Mouse (Mus musculus): Measurements from ENCODE around the gene Zfp94.
A peak's percentile ranks its signal among the peaks of the same experiment; 100 is the strongest.
"Not testable (repeated sequence)": the region's sequence is repeated elsewhere in the genome, so short reads cannot be mapped to it uniquely, and the experiment has no call there.

Gene Zfp94

DNA sequence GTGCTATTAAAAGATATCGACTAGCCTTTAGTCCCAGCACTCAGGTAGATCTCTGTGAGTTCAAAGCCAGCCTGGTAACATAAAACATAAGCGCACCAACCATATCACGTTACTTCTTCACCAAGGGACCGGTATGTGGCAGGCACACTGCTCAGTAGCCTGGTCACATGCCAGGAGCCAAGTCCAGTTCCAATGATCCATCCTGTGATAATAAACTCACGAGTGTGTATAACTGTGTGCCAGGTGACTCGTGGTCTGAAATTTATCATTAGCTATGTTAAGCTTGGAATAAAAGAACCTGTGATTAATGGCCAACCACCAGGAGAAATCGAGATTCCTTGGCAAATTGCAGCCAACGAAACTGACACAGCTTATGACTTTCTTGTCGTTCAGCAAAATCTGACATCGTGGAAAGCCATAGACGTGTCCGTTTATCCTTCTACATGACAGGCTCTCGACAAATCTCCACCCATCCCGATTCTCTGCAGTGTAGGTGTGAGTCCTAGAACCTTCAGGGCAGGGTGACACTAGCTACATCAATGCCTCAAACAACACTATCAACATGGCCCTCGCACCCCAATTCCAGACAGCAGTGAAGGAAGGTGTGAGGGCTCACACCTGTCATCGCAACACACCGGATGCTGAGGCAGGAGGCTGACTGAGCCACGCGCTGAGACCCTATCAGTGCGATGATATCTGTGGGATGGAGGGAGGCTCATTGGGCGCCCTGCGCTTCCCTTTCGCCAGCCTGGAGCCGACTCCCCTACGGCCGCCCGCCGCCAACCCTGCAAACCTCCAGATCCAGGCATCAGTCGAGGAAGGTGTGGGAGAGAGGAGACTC is 520 bp downstream of the Zfp94 start:
- DNase-seq: no peak

DNA sequence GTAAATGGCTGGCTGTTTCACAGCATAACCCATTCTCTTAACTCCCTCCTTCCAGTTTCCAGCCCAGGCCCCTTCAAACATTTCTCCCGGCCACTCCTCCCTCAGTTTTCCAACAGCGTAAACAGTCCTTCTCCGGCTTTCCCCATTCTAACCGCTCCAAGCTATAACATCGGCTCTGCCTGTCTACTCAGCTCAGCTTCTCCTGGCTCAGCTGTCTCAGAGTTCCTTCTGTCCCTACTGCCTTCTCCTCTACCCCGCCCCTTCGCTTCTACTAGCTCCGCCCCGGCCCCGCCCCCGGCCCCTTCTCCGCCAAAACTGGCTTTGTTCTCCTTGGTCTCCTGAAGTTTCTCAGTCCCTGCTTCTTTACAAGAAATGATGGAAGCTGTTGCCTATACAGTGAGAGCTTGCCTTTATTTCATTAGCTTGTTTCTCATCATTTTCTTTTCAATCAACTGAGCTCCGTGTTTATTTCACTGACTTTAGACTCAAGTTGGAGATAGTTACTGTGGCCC is 15.6 kb downstream of the Zfp94 start, which contains the start of gene Zfp61:
Gene Zfp61 (minus strand): TSS at position 462 of the 512 bp plus-strand sequence.
- DNase-seq: peak; percentile 89

DNA sequence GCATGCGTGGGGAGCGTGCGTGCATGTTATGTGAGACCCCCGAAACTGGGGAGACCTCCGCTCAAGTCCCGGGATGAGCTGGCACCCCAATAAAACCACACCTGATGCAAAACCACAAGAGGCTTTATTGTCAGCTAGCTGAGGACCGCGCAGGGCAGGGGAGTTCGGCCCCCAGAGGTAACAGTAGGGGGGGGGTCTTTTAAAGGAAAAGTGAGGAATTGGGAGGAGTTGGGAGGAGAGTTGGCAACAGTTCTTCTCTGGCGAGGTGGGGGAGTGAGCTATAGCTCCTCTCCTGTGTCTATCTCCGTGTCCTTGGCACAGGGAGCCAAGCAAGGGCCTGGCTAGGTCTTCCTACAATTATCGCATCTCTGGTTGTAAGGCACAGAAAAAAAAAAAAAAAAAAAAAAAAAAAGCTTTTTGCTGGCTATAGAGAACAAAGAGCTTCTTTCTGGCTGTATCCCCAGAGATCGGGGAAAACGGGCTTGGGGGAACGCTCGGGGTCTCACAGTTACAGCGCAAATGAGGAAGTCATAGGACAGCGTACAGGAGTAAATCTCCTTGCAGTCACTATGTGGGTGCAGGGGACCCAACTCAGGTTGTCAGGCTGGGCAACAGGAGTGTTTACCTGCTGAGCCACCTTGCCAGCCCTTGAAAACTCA is 16.5 kb downstream of the Zfp94 start:
- peak; percentile 37 for DNase-seq

DNA sequence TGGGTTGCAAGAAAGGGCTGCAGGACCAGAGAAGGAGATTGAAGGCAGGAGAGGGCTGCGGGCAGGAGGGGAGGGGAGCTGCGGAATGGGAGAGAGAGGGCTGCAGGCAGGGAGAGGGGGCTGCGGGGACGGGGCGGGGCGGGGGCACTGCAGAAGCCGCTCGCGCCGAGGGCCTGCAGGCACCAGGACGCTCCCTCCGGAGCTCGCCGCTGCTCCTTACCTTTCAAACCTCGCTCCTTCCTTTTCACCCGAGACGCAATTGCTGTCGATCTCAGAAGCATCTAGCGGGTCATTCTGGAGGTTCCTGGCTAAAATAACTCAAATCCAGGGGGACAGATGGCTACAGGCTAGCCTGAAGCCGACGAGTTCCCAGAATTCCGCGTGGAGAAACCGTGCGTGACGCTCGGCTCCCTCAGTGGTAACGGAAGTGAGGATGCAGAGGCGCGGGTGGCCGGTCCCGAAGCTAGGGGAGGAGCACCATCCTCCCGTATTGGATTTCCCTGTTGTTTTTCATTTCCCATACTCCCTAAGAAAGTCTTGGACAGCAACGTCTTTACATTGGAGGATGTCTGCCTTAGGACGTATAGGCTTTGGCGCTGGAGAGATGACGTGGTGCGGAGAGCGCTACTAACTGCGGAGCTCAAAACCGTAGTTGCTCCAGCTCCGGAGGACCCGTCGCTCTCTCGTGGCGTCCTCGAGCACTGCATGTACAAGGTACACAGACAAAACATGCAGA is 17.3 kb downstream of the Zfp94 start:
- DNase-seq: peak; percentile 95

DNA sequence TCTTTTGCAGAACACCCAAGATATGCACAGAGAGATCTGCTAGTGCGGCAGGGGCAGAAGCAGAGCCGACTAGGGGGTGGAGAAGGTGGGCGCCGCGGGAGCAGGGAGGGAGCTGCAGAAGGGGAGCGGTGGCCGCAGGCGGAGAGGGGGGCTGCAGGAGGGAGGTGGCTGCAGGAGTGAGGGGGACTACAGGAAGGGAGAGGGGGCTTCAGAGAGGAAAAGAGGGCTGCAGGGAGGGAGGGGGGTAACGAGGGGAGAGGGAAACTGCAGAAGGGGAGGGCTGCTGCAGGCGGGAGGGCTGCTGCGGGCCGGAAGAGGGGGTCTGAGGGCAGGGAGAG is 17.9 kb downstream of the Zfp94 start:
- DNase-seq: no peak

DNA sequence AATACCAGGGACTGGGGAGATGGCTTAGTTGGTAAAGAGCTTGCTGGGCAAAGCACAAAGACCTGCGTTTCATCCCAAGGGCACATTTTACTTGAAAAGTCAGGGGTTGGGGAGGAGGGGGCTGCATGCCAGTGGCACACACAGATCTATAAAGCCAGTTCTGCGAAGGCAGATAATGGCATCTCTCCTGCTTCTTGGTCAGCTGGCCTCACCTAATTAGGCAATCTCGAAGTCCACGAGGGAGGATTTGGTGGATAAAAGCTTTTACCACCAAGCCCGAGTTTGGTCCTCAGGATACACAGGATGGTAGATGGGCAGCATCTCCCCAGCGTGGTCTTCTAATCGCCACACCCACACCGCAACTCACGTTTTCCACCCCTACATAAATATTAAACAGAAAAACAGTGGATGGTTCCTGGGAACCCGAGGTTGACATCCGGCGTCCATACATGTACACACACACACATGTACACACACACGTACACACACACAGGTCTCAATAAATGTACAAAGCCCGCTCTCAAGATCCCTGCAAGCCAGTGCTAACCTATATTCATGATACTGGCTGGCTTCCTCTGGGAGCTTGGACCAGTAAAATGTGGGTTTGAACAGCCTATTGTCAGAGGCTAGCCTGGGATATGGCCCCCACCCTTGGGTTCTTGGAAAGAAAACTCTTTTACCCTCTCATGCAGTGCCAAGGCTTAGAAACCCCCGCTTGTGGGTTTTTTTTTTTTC is 18.9 kb downstream of the Zfp94 start:
- no peak for DNase-seq

DNA sequence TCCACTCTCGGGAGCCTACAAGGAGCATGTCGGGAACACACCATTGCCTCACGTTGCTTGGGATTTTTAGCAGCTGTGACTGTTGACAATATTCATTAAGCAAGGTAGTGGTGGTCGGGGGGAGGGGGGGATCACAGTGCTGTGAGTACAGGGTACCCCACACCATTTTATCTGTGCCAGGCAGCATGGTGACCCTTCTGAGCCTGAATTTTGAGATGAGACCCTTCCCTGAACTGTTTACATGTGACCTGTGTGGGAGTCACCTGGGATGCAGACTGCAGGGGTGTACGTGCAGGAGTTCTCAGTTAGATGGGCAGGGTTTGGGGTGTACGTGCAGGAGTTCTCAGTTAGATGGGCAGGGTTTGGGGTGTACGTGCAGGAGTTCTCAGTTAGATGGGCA is 20.1 kb downstream of the Zfp94 start:
- no peak for DNase-seq

DNA sequence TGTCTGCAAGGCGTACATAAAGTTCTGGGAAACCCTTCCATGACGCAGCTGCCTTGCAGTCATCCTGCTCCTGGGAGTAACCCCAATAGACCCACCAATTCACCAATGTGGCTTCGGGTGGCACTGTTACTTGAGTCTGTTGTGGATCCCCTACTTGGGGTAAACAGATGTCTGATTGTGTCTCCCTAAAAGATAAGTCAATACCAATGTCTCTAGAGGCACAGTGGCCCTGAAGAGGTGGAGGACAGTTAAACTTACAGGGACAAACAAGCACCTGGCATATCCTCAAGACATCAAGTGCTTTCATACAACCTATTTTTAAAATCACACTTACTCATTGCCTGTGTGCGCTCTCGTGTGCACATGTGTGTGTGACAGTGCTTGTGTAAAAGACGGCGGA is 21.1 kb downstream of the Zfp94 start:
- DNase-seq: no peak

DNA sequence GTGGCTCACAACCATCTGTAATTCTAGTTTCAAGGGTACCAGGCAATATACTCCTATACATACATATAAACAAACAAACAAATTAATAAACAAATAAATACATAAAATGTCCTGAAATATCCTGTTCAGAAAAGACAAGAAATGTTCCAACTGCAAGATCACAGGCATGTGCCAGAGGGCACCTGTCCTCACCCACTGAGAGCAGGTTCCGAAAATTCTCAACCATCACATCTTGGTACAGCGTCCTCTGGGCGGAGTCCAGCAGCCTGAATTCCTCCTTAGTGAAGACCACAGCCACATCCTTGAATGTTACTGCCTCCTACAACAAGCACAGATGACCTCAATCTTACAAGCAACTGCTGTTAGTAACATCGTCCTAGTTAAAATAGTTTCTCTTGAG is 21.7 kb downstream of the Zfp94 start:
- no peak for DNase-seq

DNA sequence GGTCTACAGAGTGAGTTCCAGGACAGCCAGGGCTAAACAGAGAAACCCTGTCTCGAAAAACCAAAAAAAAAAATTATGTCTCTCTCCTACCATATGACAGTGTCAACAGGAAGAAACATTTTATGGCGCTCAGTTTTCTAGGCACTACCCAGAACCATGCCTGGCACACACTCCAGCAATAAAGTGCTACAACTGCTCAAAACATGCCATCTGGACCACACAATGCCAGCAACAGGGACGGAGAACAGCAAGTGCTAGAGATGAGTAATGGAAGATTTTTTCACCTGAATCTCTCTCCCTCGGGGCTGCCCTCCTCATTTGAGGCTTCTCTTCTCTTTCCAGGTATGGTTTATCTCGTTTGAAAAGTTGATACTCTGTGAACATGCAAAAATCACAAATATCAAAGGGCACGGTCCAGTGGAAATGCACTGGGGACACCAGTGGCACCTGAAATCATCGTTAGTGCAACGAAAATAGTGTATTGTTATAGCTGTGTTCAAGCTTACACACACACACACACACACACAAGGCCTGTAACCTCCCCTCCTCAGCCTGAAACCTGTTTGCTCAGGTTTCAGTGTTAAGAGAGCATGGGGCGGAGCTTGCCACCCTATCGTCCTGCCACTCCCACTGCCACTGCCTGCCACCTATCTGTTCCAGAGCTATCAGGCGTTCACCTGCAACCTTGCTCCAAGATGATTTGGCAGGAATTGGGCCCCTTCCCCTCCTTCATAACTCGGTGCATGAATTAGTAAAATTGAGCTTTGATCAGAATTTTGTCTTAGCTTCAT is 23.2 kb downstream of the Zfp94 start:
- DNase-seq: no peak

DNA sequence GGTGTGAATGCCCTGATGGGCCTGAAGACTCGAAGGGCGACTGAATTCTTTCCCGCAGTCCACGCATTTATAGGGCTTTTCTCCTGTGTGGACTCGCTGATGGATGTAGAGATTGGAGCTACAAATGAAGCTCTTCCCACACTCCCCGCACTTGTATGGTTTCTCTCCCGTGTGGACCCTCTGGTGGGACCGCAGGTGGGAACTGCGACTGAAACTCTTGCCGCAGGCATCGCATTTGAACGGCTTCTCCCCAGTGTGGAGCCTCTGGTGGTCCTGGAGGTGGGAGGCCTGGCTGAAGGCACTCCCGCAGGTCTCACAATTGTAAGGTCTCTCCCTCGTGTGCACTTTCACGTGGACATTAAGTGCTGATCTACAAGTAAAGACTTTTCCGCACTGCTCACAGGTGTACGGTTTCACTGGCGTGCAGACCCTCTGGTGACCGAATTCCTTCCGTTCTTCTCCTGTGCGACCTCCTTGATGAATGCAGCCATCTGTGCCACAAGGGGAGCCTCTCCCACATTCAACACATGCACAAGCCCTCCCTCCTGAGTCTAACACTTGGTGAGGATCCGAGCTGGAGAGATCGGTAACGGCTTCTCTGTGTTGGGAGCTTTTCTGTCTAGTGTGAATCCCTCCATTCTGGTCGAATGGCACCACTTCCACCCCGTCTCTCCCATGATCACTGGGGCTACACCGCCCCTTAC is 24.9 kb downstream of the Zfp94 start:
- DNase-seq: no peak

DNA sequence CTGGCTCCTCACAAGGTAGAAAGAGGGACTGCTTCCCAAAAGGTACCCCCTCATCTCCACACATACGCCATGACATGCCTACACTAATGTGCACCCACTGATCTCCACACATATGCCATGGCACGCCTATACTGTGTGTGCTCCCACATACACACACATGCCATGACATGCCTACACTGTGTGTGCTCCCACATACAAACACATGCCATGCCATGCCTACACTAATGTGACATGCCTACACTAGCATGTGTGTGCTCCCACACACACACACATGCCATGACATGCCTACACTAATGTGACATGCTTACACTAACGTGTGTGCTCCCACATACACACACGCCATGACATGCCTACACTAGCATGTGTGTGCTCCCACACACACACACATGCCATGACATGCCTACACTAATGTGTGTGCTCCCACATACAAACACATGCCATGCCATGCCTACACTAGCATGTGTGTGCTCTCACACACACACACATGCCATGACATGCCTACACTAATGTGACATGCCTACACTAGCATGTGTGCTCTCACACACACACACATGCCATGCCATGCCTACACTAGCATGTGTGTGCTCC is 26.3 kb downstream of the Zfp94 start:
- DNase-seq: no peak

DNA sequence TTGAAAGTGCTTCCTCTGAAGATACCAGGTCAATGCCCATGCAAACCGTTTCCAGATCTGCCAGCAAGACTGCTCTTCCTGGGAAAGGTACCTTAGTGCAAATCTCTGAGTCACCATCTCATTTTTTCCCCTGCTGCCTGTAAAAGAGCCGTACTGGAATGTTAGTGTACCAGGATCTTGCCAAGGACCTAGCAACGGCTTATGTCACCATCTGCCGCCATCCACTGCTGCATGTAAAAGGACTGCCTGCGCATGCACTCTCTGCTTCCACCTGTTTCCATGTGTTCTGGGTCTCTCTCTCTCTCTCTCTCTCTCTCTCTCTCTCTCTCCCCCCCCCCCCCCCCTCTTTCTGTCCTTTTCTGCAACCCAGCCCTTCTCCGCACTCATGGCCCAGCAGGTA is 28.0 kb downstream of the Zfp94 start:
- no peak for DNase-seq

DNA sequence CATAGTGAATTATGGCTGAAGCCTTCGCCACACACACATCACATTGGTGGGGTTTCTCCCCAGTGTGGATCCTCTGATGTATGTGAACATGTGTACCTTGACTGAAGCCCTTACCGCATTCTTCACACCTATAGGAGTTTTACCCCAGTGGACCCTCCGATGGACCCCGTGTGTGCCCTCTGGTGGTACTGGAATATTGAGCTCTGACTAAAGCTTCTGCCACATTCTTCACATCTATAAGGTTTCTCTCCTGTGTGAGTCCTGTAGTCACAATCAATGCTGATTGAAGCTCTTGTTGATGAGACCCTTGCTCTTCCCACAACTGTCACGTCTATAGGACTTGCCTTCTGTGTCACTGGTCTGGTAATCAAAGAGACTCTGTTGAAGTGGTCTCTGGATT is 28.8 kb downstream of the Zfp94 start:
- no peak for DNase-seq

DNA sequence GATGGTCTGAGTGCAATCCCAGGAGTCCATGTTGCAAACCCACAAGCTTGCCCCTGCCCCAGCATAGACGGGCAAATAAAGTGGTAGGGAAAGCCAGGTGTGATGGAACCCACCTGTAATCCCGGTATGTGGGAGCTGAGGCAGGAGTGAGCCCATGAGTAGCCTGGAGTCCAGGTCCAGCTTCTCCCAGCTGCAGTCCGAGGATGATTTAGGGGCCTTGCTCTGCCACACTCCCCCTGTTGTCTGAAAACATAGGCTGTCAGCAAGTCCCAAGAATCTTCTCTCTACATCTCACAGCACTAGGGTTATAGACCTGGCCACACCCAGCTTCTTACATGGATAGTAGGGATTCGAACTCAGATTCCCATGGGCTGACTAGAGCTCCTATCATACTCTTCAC is 29.6 kb downstream of the Zfp94 start:
- DNase-seq: no peak

DNA sequence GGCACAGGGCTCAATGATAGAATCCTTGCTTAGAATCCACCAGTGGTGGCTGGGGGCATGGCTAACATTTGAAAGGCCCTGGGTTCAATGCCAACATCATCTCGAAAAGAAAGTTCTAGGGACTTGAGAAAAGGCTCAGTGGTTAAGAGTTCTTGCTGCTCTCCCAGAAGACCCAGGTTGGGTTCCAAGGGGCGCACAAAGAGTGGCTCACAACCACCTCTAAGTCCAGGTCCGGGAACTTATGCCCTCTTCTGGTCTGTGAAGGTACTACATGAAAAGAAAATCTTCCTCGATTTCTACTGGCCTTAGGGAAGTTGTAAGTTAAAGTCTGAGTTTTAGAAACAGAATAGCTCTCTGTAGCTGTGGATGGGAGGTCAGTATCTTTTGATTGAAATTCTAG is 30.4 kb downstream of the Zfp94 start:
- DNase-seq: no peak

DNA sequence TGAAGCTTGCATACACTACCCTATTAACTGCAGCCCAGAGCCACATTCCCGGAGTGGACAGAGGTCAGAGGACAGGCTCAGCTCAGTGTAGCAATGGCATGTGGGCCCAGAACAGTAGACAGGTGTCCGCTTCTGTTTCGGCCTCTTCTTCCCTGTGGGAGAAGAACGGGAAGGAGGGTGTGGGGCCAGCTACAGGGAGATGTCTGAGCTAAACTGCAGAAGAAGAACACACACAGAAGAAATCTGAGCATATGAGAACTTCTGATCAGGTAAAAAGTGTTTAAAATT is 35.7 kb downstream of the Zfp94 start:
- DNase-seq: no peak

DNA sequence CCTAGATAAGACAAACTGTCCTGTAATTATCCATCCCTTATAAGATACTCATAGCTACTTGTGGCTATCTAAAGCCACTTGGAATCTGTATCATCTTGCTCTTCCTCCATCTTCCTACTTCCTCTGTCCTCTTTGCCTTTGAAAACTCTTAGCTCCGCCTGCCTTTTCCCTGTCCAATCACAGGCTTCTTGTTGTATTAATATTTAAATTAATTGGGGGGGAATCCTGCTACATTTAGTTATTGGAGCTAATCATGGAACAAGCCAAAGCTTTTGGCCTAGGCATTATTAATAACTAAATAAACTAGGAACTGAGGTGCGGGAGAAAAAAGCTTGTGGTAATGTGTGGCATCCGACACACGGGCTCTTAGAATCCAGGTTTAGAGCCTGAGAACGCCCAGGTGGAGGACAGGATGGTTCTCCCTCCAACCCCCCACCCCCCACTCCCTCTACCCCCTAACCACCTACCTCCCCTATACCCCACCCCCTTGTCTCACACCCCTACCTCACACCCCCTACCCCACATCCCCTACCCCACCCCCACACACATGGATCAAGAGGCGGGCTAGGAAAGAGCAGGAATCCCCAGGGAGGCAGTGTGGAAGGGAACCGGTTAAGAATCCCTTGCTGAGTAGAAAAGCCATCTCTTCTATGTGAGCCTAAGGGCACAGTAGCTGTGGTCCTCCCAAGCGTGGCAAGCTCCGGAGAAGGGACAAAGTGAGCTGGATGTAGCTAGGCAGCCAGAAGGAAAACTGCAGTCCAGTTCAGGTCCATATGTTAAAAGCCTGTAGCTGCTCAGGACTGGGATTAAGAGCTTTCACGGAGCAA is 36.2 kb downstream of the Zfp94 start:
- DNase-seq: no peak

DNA sequence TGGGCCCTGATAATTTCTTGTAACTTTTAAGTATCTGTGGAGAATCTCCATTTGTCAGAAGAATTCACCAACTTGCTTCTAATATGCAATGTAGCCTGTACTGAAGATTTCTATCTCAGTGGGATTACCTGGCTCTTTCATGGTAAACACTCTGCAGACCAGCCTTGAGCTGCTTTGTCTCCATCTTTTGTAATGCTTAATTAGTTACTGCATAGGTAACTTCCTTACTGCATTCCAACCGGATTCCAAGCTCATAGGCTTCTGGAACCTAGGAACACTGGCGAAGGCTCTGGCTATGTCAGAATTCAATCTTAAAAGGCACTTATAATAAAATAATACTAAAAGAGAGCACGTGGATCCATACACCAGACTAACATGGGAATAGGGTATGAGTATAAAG is 37.7 kb downstream of the Zfp94 start:
- DNase-seq: not testable (repeated sequence)

DNA sequence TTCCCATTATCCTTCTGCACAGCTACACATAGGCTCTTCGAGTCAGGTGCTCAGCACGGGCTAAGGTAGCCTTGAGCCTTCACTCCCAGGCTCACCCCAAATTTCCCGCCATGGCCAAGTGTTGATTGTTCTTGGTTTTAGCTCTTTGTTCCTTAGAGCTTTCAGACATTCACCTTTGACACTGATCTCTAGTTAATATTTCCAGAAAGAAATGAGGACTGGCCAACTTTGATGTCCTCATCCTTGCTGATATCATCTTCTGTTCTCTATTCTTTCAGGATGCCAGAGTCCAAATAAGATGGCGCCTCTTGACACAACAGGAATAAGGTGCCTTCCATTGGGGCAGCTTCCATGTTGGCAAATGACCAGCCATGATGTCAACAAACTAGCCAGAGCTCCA is 42.0 kb downstream of the Zfp94 start:
- DNase-seq: no peak
